Mouse (Mus musculus): ENCODE data around the gene Rilp. TPM values are rescaled to one million over a fixed set of nuclear protein-coding genes. Genes with fewer than 3 reads are reported as not detected.
A peak's percentile ranks its signal among the peaks of the same experiment; 100 is the strongest.

Rilp gene
- polyA plus RNA-seq, 1 experiment from 2014 or later, result 0.94 TPM

GRCm38 (mm10) chr11:75533314-75534015 is 23.6 kb downstream of the Rilp start:
- WGBS (ENCODE audit: insufficient replicate concordance), result 72% methylated on average over 6 of the region's 6 CpGs
- H3K27me3 ChIP-seq (ENCODE audit: control insufficient read depth, insufficient read depth, low read length), result 0 out of 2 replicates have a peak, but pooled peaks cover 4% of the 10 kb centered on the region

GRCm38 (mm10) chr11:75534286-75535033 is 24.6 kb downstream of the Rilp start:
- H3K9ac ChIP-seq (ENCODE audit: low read depth, low read length), result no peak overlapping the region
- no peak overlapping the region for H3K27ac ChIP-seq (ENCODE audit: low read depth, low read length)
- no peak overlapping the region for H3K4me2 ChIP-seq
- no peak overlapping the region for H3K4me3 ChIP-seq (ENCODE audit: low read depth, low read length)
- no peaks in the 10 kb centered on the region for H3K9me3 ChIP-seq (replicated peaks; ENCODE audit: control insufficient read depth, low read length)
- H3K27me3 ChIP-seq (ENCODE audit: control insufficient read depth, insufficient read depth, low read length), result 0 out of 2 replicates have a peak, but pooled peaks cover 4% of the 10 kb centered on the region
- no peaks in the 10 kb centered on the region for H3K36me3 ChIP-seq (ENCODE audit: control insufficient read depth, insufficient read depth, low read length)
- H3K4me1 ChIP-seq (ENCODE audit: control insufficient read depth, insufficient read depth, low read length), result peaks cover 23% of the 10 kb centered on the region
- no peak for ATAC-seq (replicated peaks; ENCODE audit: insufficient number of reproducible peaks, low FRiP score, low TSS enrichment)
- WGBS (ENCODE audit: insufficient replicate concordance), result 39% methylated on average over 4 of the region's 4 CpGs

More at GRCm38 (mm10) chr11:75533314-75534015, 23.6 kb downstream of the Rilp start:
- peaks cover 23% of the 10 kb centered on the region for H3K4me1 ChIP-seq (ENCODE audit: control insufficient read depth, insufficient read depth, low read length)
- H3K36me3 ChIP-seq (ENCODE audit: control insufficient read depth, insufficient read depth, low read length), result no peaks in the 10 kb centered on the region
- no peaks in the 10 kb centered on the region for H3K9me3 ChIP-seq (replicated peaks; ENCODE audit: control insufficient read depth, low read length)
- no peak overlapping the region for H3K4me3 ChIP-seq (ENCODE audit: low read depth, low read length)
- no peak for ATAC-seq (replicated peaks; ENCODE audit: insufficient number of reproducible peaks, low FRiP score, low TSS enrichment)
- H3K9ac ChIP-seq (ENCODE audit: low read depth, low read length), result no peak overlapping the region
- H3K4me2 ChIP-seq, result peak overlapping the region; percentile 19; the same call in 1 of the 2 replicates
- no peak overlapping the region for H3K27ac ChIP-seq (ENCODE audit: low read depth, low read length)

GRCm38 (mm10) chr11:75535106-75535795 is 25.4 kb downstream of the Rilp start:
- no peak overlapping the region for H3K27ac ChIP-seq (ENCODE audit: low read depth, low read length)
- no peaks in the 10 kb centered on the region for H3K9me3 ChIP-seq (replicated peaks; ENCODE audit: control insufficient read depth, low read length)
- no peak overlapping the region for H3K9ac ChIP-seq (ENCODE audit: low read depth, low read length)
- no peaks in the 10 kb centered on the region for H3K36me3 ChIP-seq (ENCODE audit: control insufficient read depth, insufficient read depth, low read length)
- H3K4me3 ChIP-seq (ENCODE audit: low read depth, low read length), result no peak overlapping the region
- H3K27me3 ChIP-seq (ENCODE audit: control insufficient read depth, insufficient read depth, low read length), result 0 out of 2 replicates have a peak, but pooled peaks cover 4% of the 10 kb centered on the region
- WGBS (ENCODE audit: insufficient replicate concordance), result 26% methylated on average over 13 of the region's 13 CpGs
- H3K4me1 ChIP-seq (ENCODE audit: control insufficient read depth, insufficient read depth, low read length), result peaks cover 23% of the 10 kb centered on the region
- H3K4me2 ChIP-seq, result no peak overlapping the region
- ATAC-seq (replicated peaks; ENCODE audit: insufficient number of reproducible peaks, low FRiP score, low TSS enrichment), result no peak

GRCm38 (mm10) chr11:75536255-75537024 is 26.5 kb downstream of the Rilp start:
- H3K27me3 ChIP-seq (ENCODE audit: control insufficient read depth, insufficient read depth, low read length), result 0 out of 2 replicates have a peak, but pooled peaks cover 4% of the 10 kb centered on the region
- no peak overlapping the region for H3K9ac ChIP-seq (ENCODE audit: low read depth, low read length)
- ATAC-seq (replicated peaks; ENCODE audit: insufficient number of reproducible peaks, low FRiP score, low TSS enrichment), result no peak
- no peak overlapping the region for H3K4me3 ChIP-seq (ENCODE audit: low read depth, low read length)
- H3K36me3 ChIP-seq (ENCODE audit: control insufficient read depth, insufficient read depth, low read length), result no peaks in the 10 kb centered on the region
- H3K9me3 ChIP-seq (replicated peaks; ENCODE audit: control insufficient read depth, low read length), result no peaks in the 10 kb centered on the region
- H3K27ac ChIP-seq (ENCODE audit: low read depth, low read length), result no peak overlapping the region
- peaks cover 33% of the 10 kb centered on the region for H3K4me1 ChIP-seq (ENCODE audit: control insufficient read depth, insufficient read depth, low read length)
- WGBS (ENCODE audit: insufficient replicate concordance), result 84% methylated on average over 12 of the region's 12 CpGs
- H3K4me2 ChIP-seq, result no peak overlapping the region

- WGBS (ENCODE audit: insufficient replicate concordance), result 78% methylated on average over 8 of the region's 8 CpGs
Measured at GRCm38 (mm10) chr11:75537025-75537414, 27.1 kb downstream of the Rilp start.

GRCm38 (mm10) chr11:75537491-75538183 is 27.7 kb downstream of the Rilp start:
- no peak; the same call in 1 of the 2 replicates for ATAC-seq (replicated peaks; ENCODE audit: insufficient number of reproducible peaks, low FRiP score, low TSS enrichment)
- 0 out of 2 replicates have a peak, but pooled peaks cover 2% of the 10 kb centered on the region for H3K27me3 ChIP-seq (ENCODE audit: control insufficient read depth, insufficient read depth, low read length)
- no peak overlapping the region; the same call in 1 of the 2 replicates for H3K27ac ChIP-seq (ENCODE audit: low read depth, low read length)
- 46% methylated on average over 11 of the region's 11 CpGs for WGBS (ENCODE audit: insufficient replicate concordance)
- H3K4me1 ChIP-seq (ENCODE audit: control insufficient read depth, insufficient read depth, low read length), result peaks cover 28% of the 10 kb centered on the region
- no peak overlapping the region for H3K4me2 ChIP-seq
- H3K4me3 ChIP-seq (ENCODE audit: low read depth, low read length), result no peak overlapping the region
- no peaks in the 10 kb centered on the region for H3K36me3 ChIP-seq (ENCODE audit: control insufficient read depth, insufficient read depth, low read length)
- no peaks in the 10 kb centered on the region for H3K9me3 ChIP-seq (replicated peaks; ENCODE audit: control insufficient read depth, low read length)
- H3K9ac ChIP-seq (ENCODE audit: low read depth, low read length), result no peak overlapping the region

More at GRCm38 (mm10) chr11:75537025-75537414, 27.1 kb downstream of the Rilp start:
- H3K36me3 ChIP-seq (ENCODE audit: control insufficient read depth, insufficient read depth, low read length), result no peaks in the 10 kb centered on the region
- H3K9me3 ChIP-seq (replicated peaks; ENCODE audit: control insufficient read depth, low read length), result no peaks in the 10 kb centered on the region
- H3K27ac ChIP-seq (ENCODE audit: low read depth, low read length), result no peak overlapping the region
- no peak overlapping the region for H3K4me2 ChIP-seq
- no peak overlapping the region for H3K4me3 ChIP-seq (ENCODE audit: low read depth, low read length)
- H3K9ac ChIP-seq (ENCODE audit: low read depth, low read length), result no peak overlapping the region
- H3K27me3 ChIP-seq (ENCODE audit: control insufficient read depth, insufficient read depth, low read length), result 0 out of 2 replicates have a peak, but pooled peaks cover 4% of the 10 kb centered on the region
- no peak for ATAC-seq (replicated peaks; ENCODE audit: insufficient number of reproducible peaks, low FRiP score, low TSS enrichment)
- peaks cover 34% of the 10 kb centered on the region for H3K4me1 ChIP-seq (ENCODE audit: control insufficient read depth, insufficient read depth, low read length)

GRCm38 (mm10) chr11:75538184-75538969 is 28.5 kb downstream of the Rilp start:
- Histone ChIP-seq H3K27me3 (ENCODE audit: control insufficient read depth, insufficient read depth, low read length) (0 out of 2 replicates have a peak, but pooled peaks cover 2% of the 10 kb centered on the region), H3K9me3 (replicated peaks; ENCODE audit: control insufficient read depth, low read length) (no peaks in the 10 kb centered on the region), H3K4me3 (ENCODE audit: low read depth, low read length) (no peak overlapping the region), H3K4me2 (no peak overlapping the region), H3K27ac (ENCODE audit: low read depth, low read length) (no peak overlapping the region; the same call in 1 of the 2 replicates), H3K9ac (ENCODE audit: low read depth, low read length) (0 out of 2 replicates have a peak overlapping the region, but pooled peaks have one; percentile 22), H3K4me1 (ENCODE audit: control insufficient read depth, insufficient read depth, low read length) (peaks cover 28% of the 10 kb centered on the region), H3K36me3 (ENCODE audit: control insufficient read depth, insufficient read depth, low read length) (no peaks in the 10 kb centered on the region)
- WGBS (ENCODE audit: insufficient replicate concordance), result 64% methylated on average over 9 of the region's 9 CpGs
- ATAC-seq (replicated peaks; ENCODE audit: insufficient number of reproducible peaks, low FRiP score, low TSS enrichment), result no peak
